Mouse (Mus musculus): ENCODE results near the gene Fibcd1.
A peak's percentile ranks its signal among the peaks of the same experiment; 100 is the strongest.

Fibcd1 gene

GRCm38 (mm10) chr2:31845896-31846691 is at the start of gene Fibcd1:
TSS of gene Fibcd1 (minus strand) at chr2:31846005.
- DNase-seq (ENCODE audit: low spot score in 2 of 2) = no peak

DNA sequence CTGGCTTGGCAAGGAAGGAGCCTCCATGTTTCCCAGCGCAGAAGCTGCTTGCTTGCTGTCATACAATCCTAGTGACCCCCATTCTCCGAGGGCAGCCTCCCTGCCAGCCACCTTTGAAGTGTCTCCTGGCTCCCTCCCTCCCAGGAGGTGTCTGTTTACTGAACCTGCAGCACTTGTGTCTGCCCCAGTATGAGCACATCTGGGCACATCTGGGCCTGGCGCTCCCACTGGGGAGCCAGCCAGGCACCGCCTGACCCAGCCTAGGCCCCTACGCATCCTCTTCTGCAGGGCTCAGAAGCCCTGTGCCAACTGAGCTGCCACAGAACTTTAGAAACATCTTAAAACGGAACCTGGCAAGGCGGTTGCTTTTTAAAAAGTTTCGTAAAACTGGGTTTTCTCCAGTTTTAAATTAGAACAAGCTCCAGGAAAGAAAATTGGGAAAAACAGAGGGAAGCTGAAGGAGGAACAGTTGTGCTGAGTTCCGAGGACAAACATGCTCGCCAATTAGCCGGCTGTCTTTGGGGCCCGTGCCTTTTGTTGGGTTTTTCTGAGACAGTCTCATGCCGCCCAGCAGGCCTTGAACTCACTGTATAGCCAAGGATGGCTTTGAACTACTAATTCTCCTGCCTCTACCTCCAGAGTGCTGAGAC is 48.5 kb upstream of the Fibcd1 start:
- no peak for DNase-seq (ENCODE audit: low spot score in 2 of 2)

- no peak for DNase-seq (ENCODE audit: low spot score in 2 of 2)
Observed at GRCm38 (mm10) chr2:31893110-31893669, 47.4 kb upstream of the Fibcd1 start.

DNA sequence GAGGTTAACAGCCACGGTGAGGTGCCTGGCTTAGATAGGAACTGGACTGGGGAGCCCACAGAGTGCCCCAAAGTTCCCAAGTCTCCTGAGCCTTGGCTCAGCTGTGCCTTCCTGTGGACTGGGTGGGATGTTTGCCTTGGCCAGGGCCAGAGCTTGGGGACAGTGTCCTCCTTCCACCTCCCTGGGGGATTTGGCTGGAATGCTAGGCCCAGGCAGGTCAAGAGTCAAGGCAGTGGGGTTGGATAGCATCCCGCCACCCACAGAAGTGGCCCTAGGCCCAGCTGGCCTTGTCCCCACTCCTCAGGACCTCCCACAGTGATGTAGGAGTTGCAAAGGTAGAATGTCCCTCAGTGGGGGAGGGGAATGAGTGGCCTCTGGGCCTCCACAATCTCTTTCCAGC is 45.4 kb upstream of the Fibcd1 start:
- DNase-seq (ENCODE audit: low spot score in 2 of 2) = no peak

- DNase-seq (ENCODE audit: low spot score in 2 of 2) = no peak
Observed at GRCm38 (mm10) chr2:31888871-31889270, 43.1 kb upstream of the Fibcd1 start.

- DNase-seq (ENCODE audit: low spot score in 2 of 2) = no peak
Observed at GRCm38 (mm10) chr2:31887030-31887429, 41.2 kb upstream of the Fibcd1 start, which contains the start of gene Lamc3. TSS of gene Lamc3 (plus strand) at chr2:31887291.

DNA sequence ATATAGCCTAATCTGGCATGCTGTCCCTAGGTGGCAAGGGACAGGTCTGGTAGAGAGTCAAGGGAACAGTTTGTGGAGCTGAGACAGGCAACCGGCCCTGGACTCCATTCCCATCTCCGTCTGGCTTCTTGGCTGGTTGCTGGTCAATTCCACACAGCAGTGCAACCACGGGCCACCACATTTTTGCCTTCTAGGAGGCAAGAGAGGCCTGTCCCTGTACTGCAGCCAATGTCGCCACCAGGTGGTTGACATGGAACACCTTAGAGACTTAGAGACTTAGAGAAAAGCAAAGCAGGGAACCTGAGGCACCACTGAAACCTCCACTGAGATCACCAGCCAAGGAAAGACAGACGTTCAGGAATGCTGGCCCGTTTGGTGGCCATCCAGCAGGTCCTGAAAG is 39.0 kb upstream of the Fibcd1 start:
- peak in 1 of 2 experiments; percentile 63 for DNase-seq (ENCODE audit: low spot score in 2 of 2)

DNA sequence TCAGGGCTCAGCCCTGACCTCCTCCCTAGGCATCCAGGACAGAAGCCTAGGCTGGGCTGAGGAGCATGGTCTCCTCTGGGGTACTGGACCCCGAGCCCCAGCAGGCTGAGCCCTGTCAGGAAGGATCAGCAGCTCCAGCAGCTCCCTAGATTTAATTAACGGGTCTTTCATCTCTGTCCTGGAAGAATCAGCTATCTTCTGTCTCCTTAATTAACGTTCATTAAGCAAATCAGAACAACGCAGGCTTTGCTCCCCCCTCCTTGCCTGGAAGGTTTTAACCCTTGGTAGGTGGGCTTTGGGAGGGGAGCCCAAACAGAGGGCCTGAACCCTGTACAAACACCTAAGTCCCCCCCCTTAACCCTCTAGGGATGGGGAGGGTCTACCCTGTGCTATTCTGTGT is 37.3 kb upstream of the Fibcd1 start:
- no peak for DNase-seq (ENCODE audit: low spot score in 2 of 2)

- DNase-seq (ENCODE audit: low spot score in 2 of 2) = no peak
Observed at GRCm38 (mm10) chr2:31880868-31881267, 35.1 kb upstream of the Fibcd1 start.

- no peak for DNase-seq (ENCODE audit: low spot score in 2 of 2)
Observed at GRCm38 (mm10) chr2:31878610-31879009, 32.8 kb upstream of the Fibcd1 start.

GRCm38 (mm10) chr2:31876446-31876845 is 30.6 kb upstream of the Fibcd1 start:
- no peak for DNase-seq (ENCODE audit: low spot score in 2 of 2)

GRCm38 (mm10) chr2:31874290-31874855 is 28.6 kb upstream of the Fibcd1 start:
- no peak for DNase-seq (ENCODE audit: low spot score in 2 of 2)

- no peak for DNase-seq (ENCODE audit: low spot score in 2 of 2)
Observed at GRCm38 (mm10) chr2:31870683-31871082, 24.9 kb upstream of the Fibcd1 start.

GRCm38 (mm10) chr2:31869692-31870091 is 23.9 kb upstream of the Fibcd1 start:
- no peak for DNase-seq (ENCODE audit: low spot score in 2 of 2)

GRCm38 (mm10) chr2:31868538-31869164 is 22.8 kb upstream of the Fibcd1 start:
- no peak for DNase-seq (ENCODE audit: low spot score in 2 of 2)

- no peak for DNase-seq (ENCODE audit: low spot score in 2 of 2)
Observed at GRCm38 (mm10) chr2:31867773-31868537, 22.1 kb upstream of the Fibcd1 start.

DNA sequence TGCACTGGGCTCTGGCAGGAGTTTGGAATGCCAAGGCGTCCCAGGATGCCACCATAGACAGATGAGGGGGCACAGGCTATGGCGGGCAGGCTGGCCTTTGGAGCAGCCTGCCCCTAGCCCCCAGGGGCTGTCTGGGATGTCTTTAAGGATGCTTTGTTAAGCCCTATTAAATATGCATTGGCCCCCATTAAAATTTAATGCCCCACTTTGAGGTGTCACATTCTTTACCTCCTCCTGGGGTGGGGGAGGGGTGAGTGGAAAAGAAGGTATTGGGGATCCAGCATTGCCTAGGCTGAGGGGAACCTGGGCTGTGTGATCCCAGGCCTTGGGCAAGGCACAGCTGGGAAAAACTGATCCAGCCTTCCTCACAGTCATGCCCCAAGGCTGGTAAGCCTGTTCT is 20.0 kb upstream of the Fibcd1 start:
- DNase-seq (ENCODE audit: low spot score in 2 of 2) = no peak

DNA sequence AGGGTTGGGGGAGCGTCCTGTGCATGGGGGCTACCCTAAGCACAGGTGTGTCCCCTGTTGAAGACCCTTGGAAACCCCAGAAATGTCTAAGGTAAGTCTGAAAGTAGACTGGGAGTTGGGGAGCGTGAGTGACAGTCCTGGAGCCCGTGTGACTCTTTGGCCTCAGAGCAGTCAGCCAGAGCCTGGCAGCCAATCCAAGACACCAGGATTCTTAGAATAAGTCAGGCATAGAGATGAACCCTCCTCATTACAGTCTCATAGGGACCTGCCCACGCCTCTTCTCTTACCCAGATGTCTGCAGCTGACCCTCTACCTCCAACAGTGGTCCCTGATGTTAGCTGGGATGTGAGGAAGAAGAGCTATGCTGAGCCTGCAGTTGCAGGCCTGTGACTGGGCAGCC is 19.5 kb upstream of the Fibcd1 start:
- no peak for DNase-seq (ENCODE audit: low spot score in 2 of 2)

GRCm38 (mm10) chr2:31864891-31865290 is 19.1 kb upstream of the Fibcd1 start:
- no peak for DNase-seq (ENCODE audit: low spot score in 2 of 2)

GRCm38 (mm10) chr2:31863766-31864165 is 18.0 kb upstream of the Fibcd1 start:
- DNase-seq (ENCODE audit: low spot score in 2 of 2) = no peak

- no peak for DNase-seq (ENCODE audit: low spot score in 2 of 2)
Observed at GRCm38 (mm10) chr2:31862919-31863318, 17.1 kb upstream of the Fibcd1 start.

All from frontal cortex, postnatal 10 days (tissue).